Mouse (Mus musculus): ENCODE measurements at regions not wholly inside any gene's neighbourhood (a gene's known extent, or its start where the extent isn't known, plus 50 kb on each side); places are given as distances from the start of the nearest gene placed in this dataset.

GRCm38 (mm10) chr16:50073979-50074378, 273.6 kb downstream of the Cd47 start:
- no peak for DNase-seq (ENCODE audit: low spot score)
- no peak overlapping the region for H3K27ac ChIP-seq (replicated peaks; ENCODE audit: low read depth, low read length)
- no peaks in the 10 kb centered on the region for H3K27me3 ChIP-seq (ENCODE audit: control insufficient read depth, insufficient read depth, low read length)
- H3K9ac ChIP-seq (replicated peaks; ENCODE audit: low read length), result no peak overlapping the region
- no peaks in the 10 kb centered on the region for H3K36me3 ChIP-seq (replicated peaks; ENCODE audit: control insufficient read depth, insufficient read depth, low read depth, low read length)
- no peak overlapping the region for H3K4me2 ChIP-seq (ENCODE audit: low read depth, low read length)
- 72% methylated on average over 4 of the region's 4 CpGs for WGBS
- H3K4me3 ChIP-seq (ENCODE audit: low read depth, low read length), result no peak overlapping the region
- 0 out of 2 replicates have a peak, but pooled peaks have one; percentile 34 for ATAC-seq (replicated peaks; ENCODE audit: insufficient number of reproducible peaks, low FRiP score, low TSS enrichment, low read depth)
- no peaks in the 10 kb centered on the region for H3K4me1 ChIP-seq (ENCODE audit: control insufficient read depth, insufficient read depth, low read length)
- no peaks in the 10 kb centered on the region for H3K9me3 ChIP-seq (replicated peaks; ENCODE audit: control insufficient read depth, low read length)

GRCm38 (mm10) chr16:50075641-50076040, 275.3 kb downstream of the Cd47 start:
- H3K4me2 ChIP-seq (ENCODE audit: low read depth, low read length), result no peak overlapping the region
- no peaks in the 10 kb centered on the region for H3K27me3 ChIP-seq (ENCODE audit: control insufficient read depth, insufficient read depth, low read length)
- no peak overlapping the region for H3K9ac ChIP-seq (replicated peaks; ENCODE audit: low read length)
- no peaks in the 10 kb centered on the region for H3K36me3 ChIP-seq (replicated peaks; ENCODE audit: control insufficient read depth, insufficient read depth, low read depth, low read length)
- H3K4me1 ChIP-seq (ENCODE audit: control insufficient read depth, insufficient read depth, low read length), result no peaks in the 10 kb centered on the region
- H3K4me3 ChIP-seq (ENCODE audit: low read depth, low read length), result no peak overlapping the region
- WGBS, result 82% methylated on average over 4 of the region's 4 CpGs
- DNase-seq (ENCODE audit: low spot score), result no peak
- H3K27ac ChIP-seq (replicated peaks; ENCODE audit: low read depth, low read length), result no peak overlapping the region
- ATAC-seq (replicated peaks; ENCODE audit: insufficient number of reproducible peaks, low FRiP score, low TSS enrichment, low read depth), result no peak
- H3K9me3 ChIP-seq (replicated peaks; ENCODE audit: control insufficient read depth, low read length), result no peaks in the 10 kb centered on the region

- H3K27me3 ChIP-seq (ENCODE audit: control insufficient read depth, insufficient read depth, low read length), result no peaks in the 10 kb centered on the region
- ATAC-seq (replicated peaks; ENCODE audit: insufficient number of reproducible peaks, low FRiP score, low TSS enrichment, low read depth) (no peak), DNase-seq (ENCODE audit: low spot score) (no peak)
- 84% methylated on average over 1 of the region's 1 CpGs for WGBS
- no peak overlapping the region for H3K9ac ChIP-seq (replicated peaks; ENCODE audit: low read length)
- H3K4me2 ChIP-seq (ENCODE audit: low read depth, low read length), result no peak overlapping the region
- H3K9me3 ChIP-seq (replicated peaks; ENCODE audit: control insufficient read depth, low read length), result no peaks in the 10 kb centered on the region
- H3K27ac ChIP-seq (replicated peaks; ENCODE audit: low read depth, low read length), result no peak overlapping the region
- no peak overlapping the region for H3K4me3 ChIP-seq (ENCODE audit: low read depth, low read length)
- H3K4me1 ChIP-seq (ENCODE audit: control insufficient read depth, insufficient read depth, low read length), result no peaks in the 10 kb centered on the region
- no peaks in the 10 kb centered on the region for H3K36me3 ChIP-seq (replicated peaks; ENCODE audit: control insufficient read depth, insufficient read depth, low read depth, low read length)
Observed at GRCm38 (mm10) chr16:50081511-50081910, 281.2 kb downstream of the Cd47 start.

- Histone ChIP-seq H3K4me1 (ENCODE audit: control insufficient read depth, insufficient read depth, low read length) (no peaks in the 10 kb centered on the region), H3K4me2 (ENCODE audit: low read depth, low read length) (no peak overlapping the region), H3K27ac (replicated peaks; ENCODE audit: low read depth, low read length) (no peak overlapping the region), H3K9me3 (replicated peaks; ENCODE audit: control insufficient read depth, low read length) (no peaks in the 10 kb centered on the region), H3K4me3 (ENCODE audit: low read depth, low read length) (no peak overlapping the region), H3K36me3 (replicated peaks; ENCODE audit: control insufficient read depth, insufficient read depth, low read depth, low read length) (no peaks in the 10 kb centered on the region), H3K9ac (replicated peaks; ENCODE audit: low read length) (no peak overlapping the region), H3K27me3 (ENCODE audit: control insufficient read depth, insufficient read depth, low read length) (no peaks in the 10 kb centered on the region)
- DNase-seq (ENCODE audit: low spot score), result no peak
- ATAC-seq (replicated peaks; ENCODE audit: insufficient number of reproducible peaks, low FRiP score, low TSS enrichment, low read depth), result no peak
- 75% methylated on average over 1 of the region's 1 CpGs for WGBS
Observed at GRCm38 (mm10) chr16:50092318-50092717, 292.0 kb downstream of the Cd47 start.

- Histone ChIP-seq H3K4me2 (ENCODE audit: low read depth, low read length) (no peak overlapping the region), H3K9ac (replicated peaks; ENCODE audit: low read length) (no peak overlapping the region), H3K36me3 (replicated peaks; ENCODE audit: control insufficient read depth, insufficient read depth, low read depth, low read length) (no peaks in the 10 kb centered on the region), H3K4me1 (ENCODE audit: control insufficient read depth, insufficient read depth, low read length) (no peaks in the 10 kb centered on the region), H3K27me3 (ENCODE audit: control insufficient read depth, insufficient read depth, low read length) (no peaks in the 10 kb centered on the region), H3K4me3 (ENCODE audit: low read depth, low read length) (no peak overlapping the region), H3K27ac (replicated peaks; ENCODE audit: low read depth, low read length) (no peak overlapping the region), H3K9me3 (replicated peaks; ENCODE audit: control insufficient read depth, low read length) (no peaks in the 10 kb centered on the region)
- DNase-seq (ENCODE audit: low spot score) (no peak), ATAC-seq (replicated peaks; ENCODE audit: insufficient number of reproducible peaks, low FRiP score, low TSS enrichment, low read depth) (no peak)
- 91% methylated on average over 3 of the region's 3 CpGs for WGBS
Observed at GRCm38 (mm10) chr16:50092780-50093179, 292.4 kb downstream of the Cd47 start.

- Histone ChIP-seq H3K27ac (replicated peaks; ENCODE audit: low read depth, low read length) (no peak overlapping the region), H3K9me3 (replicated peaks; ENCODE audit: control insufficient read depth, low read length) (no peaks in the 10 kb centered on the region), H3K27me3 (ENCODE audit: control insufficient read depth, insufficient read depth, low read length) (no peaks in the 10 kb centered on the region), H3K9ac (replicated peaks; ENCODE audit: low read length) (no peak overlapping the region), H3K4me3 (ENCODE audit: low read depth, low read length) (no peak overlapping the region), H3K4me1 (ENCODE audit: control insufficient read depth, insufficient read depth, low read length) (no peaks in the 10 kb centered on the region), H3K36me3 (replicated peaks; ENCODE audit: control insufficient read depth, insufficient read depth, low read depth, low read length) (no peaks in the 10 kb centered on the region), H3K4me2 (ENCODE audit: low read depth, low read length) (no peak overlapping the region)
- 80% methylated on average over 6 of the region's 6 CpGs for WGBS
- ATAC-seq (replicated peaks; ENCODE audit: insufficient number of reproducible peaks, low FRiP score, low TSS enrichment, low read depth), result no peak
- DNase-seq (ENCODE audit: low spot score), result no peak
Observed at GRCm38 (mm10) chr16:50095858-50096551, 295.7 kb downstream of the Cd47 start.

- no peak overlapping the region for H3K27ac ChIP-seq (replicated peaks; ENCODE audit: low read depth, low read length)
Observed at GRCm38 (mm10) chr16:50096563-50096962, 296.2 kb downstream of the Cd47 start.

GRCm38 (mm10) chr16:50103340-50103739, 303.0 kb downstream of the Cd47 start:
- Histone ChIP-seq H3K9ac (replicated peaks; ENCODE audit: low read length) (no peak overlapping the region), H3K27ac (replicated peaks; ENCODE audit: low read depth, low read length) (no peak overlapping the region), H3K27me3 (ENCODE audit: control insufficient read depth, insufficient read depth, low read length) (no peaks in the 10 kb centered on the region), H3K36me3 (replicated peaks; ENCODE audit: control insufficient read depth, insufficient read depth, low read depth, low read length) (no peaks in the 10 kb centered on the region), H3K4me2 (ENCODE audit: low read depth, low read length) (no peak overlapping the region), H3K4me1 (ENCODE audit: control insufficient read depth, insufficient read depth, low read length) (no peaks in the 10 kb centered on the region), H3K9me3 (replicated peaks; ENCODE audit: control insufficient read depth, low read length) (no peaks in the 10 kb centered on the region), H3K4me3 (ENCODE audit: low read depth, low read length) (no peak overlapping the region)
- 93% methylated on average over 7 of the region's 7 CpGs for WGBS
- no peak for ATAC-seq (replicated peaks; ENCODE audit: insufficient number of reproducible peaks, low FRiP score, low TSS enrichment, low read depth)
- DNase-seq (ENCODE audit: low spot score), result no peak

More at GRCm38 (mm10) chr16:50096563-50096962, 296.2 kb downstream of the Cd47 start:
- H3K4me3 ChIP-seq (ENCODE audit: low read depth, low read length), result no peak overlapping the region
- H3K4me1 ChIP-seq (ENCODE audit: control insufficient read depth, insufficient read depth, low read length), result no peaks in the 10 kb centered on the region
- H3K4me2 ChIP-seq (ENCODE audit: low read depth, low read length), result no peak overlapping the region
- no peaks in the 10 kb centered on the region for H3K9me3 ChIP-seq (replicated peaks; ENCODE audit: control insufficient read depth, low read length)
- ATAC-seq (replicated peaks; ENCODE audit: insufficient number of reproducible peaks, low FRiP score, low TSS enrichment, low read depth), result no peak
- H3K27me3 ChIP-seq (ENCODE audit: control insufficient read depth, insufficient read depth, low read length), result no peaks in the 10 kb centered on the region
- WGBS, result 85% methylated on average over 2 of the region's 2 CpGs
- H3K9ac ChIP-seq (replicated peaks; ENCODE audit: low read length), result no peak overlapping the region
- H3K36me3 ChIP-seq (replicated peaks; ENCODE audit: control insufficient read depth, insufficient read depth, low read depth, low read length), result no peaks in the 10 kb centered on the region
- no peak for DNase-seq (ENCODE audit: low spot score)
